Mouse (Mus musculus): ENCODE measurements around the gene Il4.
"Not testable (repeated sequence)": the region's sequence is repeated elsewhere in the genome, so short reads cannot be mapped to it uniquely, and the experiment has no call there.

The Il4 gene

DNA sequence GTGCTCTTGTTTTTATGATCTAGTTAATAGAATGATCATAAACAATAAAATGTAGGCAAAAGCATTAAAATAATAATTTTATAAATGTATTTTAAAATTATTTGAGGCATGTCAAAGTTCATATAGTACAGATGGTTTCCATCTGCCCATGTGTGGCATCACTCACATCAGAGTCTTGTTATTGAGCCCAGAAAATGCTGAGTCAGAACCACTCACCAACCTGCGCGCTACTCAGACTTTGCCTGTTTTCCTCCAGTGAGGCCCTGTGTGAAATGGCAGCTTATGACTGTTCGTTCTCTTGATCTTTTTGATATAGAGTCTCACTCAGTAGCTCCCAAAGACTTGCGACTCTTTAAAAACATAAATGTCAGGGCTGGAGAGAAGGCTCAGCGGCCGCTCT lies 33.0 kb downstream of the Il4 start:
- in situ Hi-C loops (cut with MboI; ENCODE audit: low pct_unique_long_range_greater_than_20kb in 1 of 2, low sequenced_read_pairs in 2 of 2, unreplicated experiment in 1 of 2), result no loop called here

DNA sequence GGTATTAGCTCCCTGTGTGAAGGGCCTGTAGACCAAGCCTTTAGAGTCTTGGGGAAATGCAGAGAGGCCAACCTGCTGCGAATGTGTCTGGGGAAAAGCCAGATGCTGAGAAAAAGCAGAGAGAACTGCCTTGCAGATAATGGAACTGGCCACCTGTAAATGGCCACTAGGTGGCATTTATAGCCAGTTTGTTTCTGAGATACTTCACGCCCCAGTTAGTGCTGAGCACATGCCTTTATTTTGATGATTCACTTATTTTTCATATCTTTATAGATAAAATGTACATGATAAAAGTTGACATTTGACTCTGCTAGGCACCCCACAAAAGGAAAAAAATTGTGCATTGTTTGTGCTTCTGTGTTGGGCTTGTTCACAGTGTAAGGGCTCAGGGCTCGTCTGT lies 33.6 kb downstream of the Il4 start:
- in situ Hi-C loops (cut with MboI; ENCODE audit: low pct_unique_long_range_greater_than_20kb in 1 of 2, low sequenced_read_pairs in 2 of 2, unreplicated experiment in 1 of 2), result no loop called here

DNA sequence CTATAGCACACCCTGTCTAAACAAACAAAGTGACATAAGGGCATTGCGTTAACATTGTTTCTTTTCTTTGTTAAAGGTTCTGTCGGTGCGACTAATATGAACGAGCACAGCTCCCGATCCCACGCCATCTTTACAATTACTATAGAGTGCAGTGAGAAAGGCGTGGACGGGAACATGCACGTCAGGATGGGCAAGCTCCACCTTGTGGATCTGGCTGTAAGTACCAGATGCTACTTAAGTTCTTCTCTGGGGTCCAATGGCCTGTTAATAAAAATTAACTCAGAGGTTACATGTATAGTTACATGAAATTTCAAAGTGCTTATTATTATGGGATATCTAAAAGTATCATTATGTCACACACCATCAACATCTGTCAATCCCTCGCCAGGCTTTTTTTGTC lies 35.3 kb downstream of the Il4 start:
- in situ Hi-C loops (cut with MboI; ENCODE audit: low pct_unique_long_range_greater_than_20kb in 1 of 2, low sequenced_read_pairs in 2 of 2, unreplicated experiment in 1 of 2), result no loop called here

DNA sequence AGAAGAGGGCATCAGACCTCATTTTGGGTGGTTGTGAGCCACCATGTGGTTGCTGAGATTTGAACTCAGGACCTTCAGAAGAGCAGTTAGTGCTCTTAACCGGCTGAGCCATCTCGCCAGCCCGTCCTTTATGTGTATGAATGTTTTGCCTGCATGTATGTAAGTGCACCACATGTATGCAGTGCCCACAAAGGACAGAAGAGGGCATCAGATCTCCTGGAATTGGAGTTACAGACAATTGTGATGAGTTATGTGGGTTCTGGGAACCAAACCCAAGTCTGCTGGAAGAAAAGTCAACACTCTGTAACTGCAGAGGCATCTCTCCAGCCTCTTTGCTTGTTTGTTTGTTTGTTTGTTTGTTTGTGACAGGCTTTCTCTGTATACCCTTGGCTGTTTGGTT lies 37.9 kb downstream of the Il4 start:
- in situ Hi-C loops (cut with MboI; ENCODE audit: low pct_unique_long_range_greater_than_20kb in 1 of 2, low sequenced_read_pairs in 2 of 2, unreplicated experiment in 1 of 2), result no loop called here

DNA sequence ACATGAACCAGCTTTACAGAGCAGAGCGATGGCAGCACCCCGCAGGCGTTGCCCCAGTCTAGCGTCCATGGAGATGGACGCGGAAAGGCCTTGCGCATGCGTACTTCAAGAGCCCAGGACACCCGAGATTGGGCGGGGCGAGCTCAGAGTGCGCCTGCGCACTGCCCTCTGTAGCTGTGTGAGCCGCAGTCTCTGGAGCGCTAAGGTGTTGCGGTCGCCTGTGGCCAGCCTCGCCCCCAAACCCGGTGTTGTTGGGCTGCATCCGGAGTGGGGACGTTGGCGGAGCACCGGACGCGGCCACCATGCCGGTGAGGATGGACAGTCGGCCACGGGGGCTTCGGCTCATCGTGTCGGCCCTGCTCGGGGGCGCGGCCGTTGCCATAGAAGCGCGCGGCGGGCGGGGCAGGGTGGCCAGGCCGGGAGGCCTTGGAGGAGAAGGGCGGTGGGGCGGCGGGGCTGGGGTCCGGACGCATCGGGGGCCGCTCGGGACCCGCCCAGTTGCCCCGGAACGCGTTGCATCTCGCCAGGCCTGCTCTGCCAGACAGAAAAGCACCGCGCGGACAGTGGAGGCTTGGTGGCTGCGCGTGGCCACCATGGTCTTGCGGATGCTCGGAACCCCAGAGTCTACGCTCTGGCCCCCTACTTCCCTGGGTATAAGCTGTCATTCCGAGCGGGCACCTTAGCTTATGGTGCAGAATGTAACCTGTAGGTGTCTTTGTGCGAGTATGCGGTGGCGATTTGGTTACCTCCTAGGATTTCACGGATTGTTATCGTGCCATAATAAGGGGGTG lies 51.0 kb downstream of the Il4 start, which contains the start of gene Kif3a:
Gene Kif3a, plus strand, starts transcription at position 156 of the 791 bp plus-strand sequence.
- in situ Hi-C loops (cut with MboI; ENCODE audit: low pct_unique_long_range_greater_than_20kb in 1 of 2, low sequenced_read_pairs in 2 of 2, unreplicated experiment in 1 of 2), result no loop called here

DNA sequence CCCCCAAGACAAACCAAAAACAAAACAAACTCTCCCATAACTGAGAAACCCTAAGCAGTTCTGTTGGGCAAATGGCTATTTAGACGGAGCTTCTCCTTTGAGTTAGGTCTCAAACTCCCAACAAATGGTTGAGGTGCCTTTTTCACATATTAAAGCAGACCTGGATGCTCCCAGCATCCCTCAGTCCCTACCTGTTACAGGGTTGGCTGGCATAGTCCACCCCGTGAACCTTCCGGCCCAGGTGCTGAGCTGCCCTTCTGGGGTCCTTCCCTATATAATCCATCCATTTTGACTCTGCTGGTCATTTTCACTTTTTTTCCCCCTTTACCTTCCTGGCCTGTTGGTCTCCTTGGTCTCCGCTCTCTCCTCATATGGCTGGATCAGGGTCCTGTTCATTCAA lies 51.8 kb downstream of the Il4 start:
- in situ Hi-C loops (cut with MboI; ENCODE audit: low pct_unique_long_range_greater_than_20kb in 1 of 2, low sequenced_read_pairs in 2 of 2, unreplicated experiment in 1 of 2), result no loop called here

DNA sequence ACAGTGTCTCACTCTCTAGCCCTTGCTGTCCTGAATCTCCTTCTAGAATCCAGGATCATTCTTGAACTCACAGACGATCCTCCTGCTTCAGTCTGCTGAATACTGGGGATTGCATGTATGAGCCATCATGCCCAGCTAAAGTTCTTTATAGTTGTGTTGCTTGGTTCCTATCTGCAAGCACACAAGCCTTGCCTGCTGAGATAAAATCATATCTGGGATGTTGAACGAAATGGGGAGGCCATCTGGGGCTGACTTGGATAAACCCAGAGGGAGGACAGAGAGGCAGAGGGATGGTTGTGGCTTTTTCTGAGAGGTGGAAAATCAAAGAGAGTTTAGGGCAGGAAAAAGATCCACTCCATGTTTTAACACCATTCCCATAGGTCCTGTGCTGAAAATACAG lies 56.5 kb downstream of the Il4 start:
- in situ Hi-C loops (cut with MboI; ENCODE audit: low pct_unique_long_range_greater_than_20kb in 1 of 2, low sequenced_read_pairs in 2 of 2, unreplicated experiment in 1 of 2), result no loop called here

DNA sequence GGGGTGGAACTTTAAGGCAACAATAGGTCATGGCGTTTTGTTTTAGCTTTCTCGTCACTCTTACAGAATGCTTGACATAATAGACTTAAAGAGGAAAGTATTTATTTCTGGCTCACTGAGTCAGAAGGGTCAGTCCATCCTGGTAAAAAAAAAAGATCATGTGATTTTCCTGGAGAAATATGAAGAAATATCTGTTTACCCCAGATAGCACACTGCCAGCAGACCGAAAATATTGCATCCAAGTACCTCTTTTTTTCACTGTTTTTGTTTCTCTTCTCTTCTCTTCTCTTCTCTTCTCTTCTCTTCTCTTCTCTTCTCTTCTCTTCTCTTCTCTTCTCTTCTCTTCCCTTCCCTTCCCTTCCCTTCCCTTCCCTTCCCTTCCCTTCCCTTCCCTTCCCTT lies 58.5 kb downstream of the Il4 start:
- in situ Hi-C loops (cut with MboI; ENCODE audit: low pct_unique_long_range_greater_than_20kb in 1 of 2, low sequenced_read_pairs in 2 of 2, unreplicated experiment in 1 of 2), result not testable (repeated sequence)

DNA sequence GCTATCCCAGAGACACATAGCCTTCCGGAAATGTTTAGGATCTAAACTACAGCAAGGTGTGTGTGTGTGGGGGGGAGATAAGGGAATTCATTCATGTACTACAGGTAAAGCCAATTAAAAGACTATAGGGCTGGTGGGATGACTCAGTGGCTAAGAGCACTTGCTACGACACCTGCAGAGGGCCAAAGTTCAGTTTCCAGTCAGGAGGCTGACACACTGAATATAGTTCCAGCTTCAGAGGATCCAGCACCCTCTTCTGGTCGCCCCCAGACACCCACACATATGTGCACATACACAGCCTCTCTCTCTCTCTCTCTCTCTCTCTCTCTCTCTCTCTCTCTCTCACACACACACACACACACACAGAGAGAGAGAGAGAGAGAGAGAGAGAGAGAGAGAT lies 60.5 kb downstream of the Il4 start:
- in situ Hi-C loops (cut with MboI; ENCODE audit: low pct_unique_long_range_greater_than_20kb in 1 of 2, low sequenced_read_pairs in 2 of 2, unreplicated experiment in 1 of 2), result not testable (repeated sequence)

DNA sequence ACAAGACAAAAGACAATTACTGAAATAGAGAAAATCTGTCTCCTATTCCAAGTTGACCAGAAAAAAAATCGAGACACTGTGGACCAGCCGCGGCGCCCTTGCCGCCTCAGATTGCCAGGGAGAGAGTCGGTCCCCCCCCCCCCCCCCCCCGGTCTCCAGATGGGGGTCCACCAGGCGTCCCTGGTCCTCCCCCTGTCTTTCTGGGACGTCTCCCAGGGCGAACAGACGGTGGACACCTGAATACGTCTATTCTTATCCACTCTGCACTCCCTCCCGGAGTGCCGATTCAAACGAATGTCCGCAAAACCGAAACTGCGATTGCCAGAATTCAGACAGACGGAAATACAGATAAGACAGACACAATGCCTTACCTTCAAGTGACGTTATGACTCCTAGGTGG lies 61.9 kb downstream of the Il4 start:
- in situ Hi-C loops (cut with MboI; ENCODE audit: low pct_unique_long_range_greater_than_20kb in 1 of 2, low sequenced_read_pairs in 2 of 2, unreplicated experiment in 1 of 2), result not testable (repeated sequence)

Data from mouse embryonic stem cell (cell line).